Mouse (Mus musculus): ENCODE measurements around the gene Tada2b. TPM values are rescaled to one million over a fixed set of nuclear protein-coding genes. Genes with fewer than 3 reads are reported as not detected.

Gene Tada2b
- polyA plus RNA-seq, 1 experiment from 2014 or later = 1.2 TPM

DNA sequence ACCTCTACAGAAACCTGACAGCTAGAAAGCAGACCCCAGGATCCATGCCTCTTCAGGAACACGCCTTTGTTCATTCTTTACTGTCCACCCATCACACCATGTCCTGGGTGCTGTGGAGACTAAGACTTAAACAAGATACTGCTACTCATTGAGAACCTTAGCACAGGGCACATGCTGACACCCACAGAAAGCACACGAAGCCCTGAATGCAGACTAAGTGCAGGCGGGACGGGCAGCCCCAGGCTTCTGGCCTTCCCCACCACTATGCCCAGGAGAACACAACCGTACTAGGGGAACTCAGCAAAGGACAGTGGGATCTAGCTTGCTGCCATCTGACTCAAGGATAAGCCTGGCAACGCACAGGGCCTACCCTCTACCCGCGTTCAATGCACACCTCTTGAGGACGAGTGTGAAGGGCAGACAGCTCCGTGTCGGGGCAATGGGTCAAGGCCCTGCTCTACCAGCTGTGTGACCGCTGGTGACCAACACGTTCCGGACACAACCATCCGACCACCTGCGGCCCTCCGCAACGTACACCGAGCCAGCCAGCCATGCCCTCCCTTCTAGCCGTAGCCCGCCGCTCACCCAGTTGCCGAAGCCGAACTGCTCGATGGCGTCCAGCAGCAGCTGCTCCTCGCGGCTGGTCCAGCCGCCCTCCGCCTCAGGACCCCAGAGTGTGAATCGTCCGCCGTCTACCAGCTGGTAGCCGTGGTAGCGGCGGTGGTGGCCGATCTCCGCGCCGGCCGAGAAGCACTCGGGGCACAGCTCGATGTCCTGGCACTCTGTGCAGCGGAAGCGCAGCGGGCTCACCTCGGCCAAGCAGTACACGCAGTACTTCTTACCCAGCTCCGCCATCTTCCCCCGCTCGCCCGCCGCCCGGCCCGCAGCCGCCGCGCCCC is 633 bp downstream of the Tada2b start:
- Histone ChIP-seq H3K36me3 (replicated peaks; ENCODE audit: insufficient read depth, low read length) (no peaks in the 10 kb centered on the region), H3K4me2 (ENCODE audit: low read depth, low read length) (peak overlapping the region; percentile 94), H3K9ac (replicated peaks) (peak overlapping the region; percentile 93), H3K27me3 (ENCODE audit: insufficient read depth, low read length) (peaks cover 13% of the 10 kb centered on the region), H3K4me3 (ENCODE audit: low read depth, low read length) (peak overlapping the region; percentile 81), H3K9me3 (ENCODE audit: low read length) (no peaks in the 10 kb centered on the region), H3K4me1 (ENCODE audit: insufficient read depth) (peaks cover 47% of the 10 kb centered on the region), H3K27ac (ENCODE audit: low read depth) (peak overlapping the region; percentile 88)
- ATAC-seq (no peak), DNase-seq (peak; percentile 66)
- WGBS (ENCODE audit: insufficient replicate concordance) = 4% methylated on average over 53 of the region's 58 CpGs
- no peak for TF ChIP-seq EP300 (IDR thresholded peaks at IDR 0.05; ENCODE audit: low read depth)
- TF ChIP-seq CTCF (IDR thresholded peaks at IDR 0.05; ENCODE audit: low read depth) = no peak

- Histone ChIP-seq H3K4me1 (ENCODE audit: insufficient read depth) (peaks cover 51% of the 10 kb centered on the region), H3K9ac (replicated peaks) (no peak overlapping the region), H3K4me2 (ENCODE audit: low read depth, low read length) (no peak overlapping the region), H3K36me3 (replicated peaks; ENCODE audit: insufficient read depth, low read length) (no peaks in the 10 kb centered on the region), H3K27me3 (ENCODE audit: insufficient read depth, low read length) (peaks cover 13% of the 10 kb centered on the region), H3K4me3 (ENCODE audit: low read depth, low read length) (no peak overlapping the region), H3K9me3 (ENCODE audit: low read length) (no peaks in the 10 kb centered on the region), H3K27ac (ENCODE audit: low read depth) (no peak overlapping the region)
- DNase-seq (no peak), ATAC-seq (no peak)
- WGBS (ENCODE audit: insufficient replicate concordance) = 67% methylated on average over 1 of the region's 1 CpGs
- no peak for TF ChIP-seq EP300 (IDR thresholded peaks at IDR 0.05; ENCODE audit: low read depth)
- TF ChIP-seq CTCF (IDR thresholded peaks at IDR 0.05; ENCODE audit: low read depth) = peak; percentile 49
Measured at GRCm38 (mm10) chr5:36481114-36481513, 3.0 kb downstream of the Tada2b start.

DNA sequence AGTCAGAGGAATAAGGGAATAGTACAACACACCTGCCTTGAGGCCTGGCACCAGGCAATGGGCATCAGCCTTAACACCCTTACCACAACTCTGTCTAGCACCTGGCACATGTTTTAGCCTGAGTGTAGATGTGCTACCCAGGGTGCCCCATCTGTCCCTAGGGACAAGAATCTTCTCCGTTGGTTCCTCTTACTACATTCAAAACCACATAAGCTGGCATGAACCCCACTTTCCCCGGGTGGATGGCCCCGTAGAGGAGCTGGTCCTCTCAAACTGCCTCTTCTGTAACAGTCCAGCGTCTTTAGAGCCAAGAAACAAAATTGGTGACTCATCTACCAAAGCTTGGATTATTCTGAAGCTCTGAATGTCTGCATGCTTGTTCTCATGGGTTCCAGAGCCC is 3.7 kb downstream of the Tada2b start:
- Histone ChIP-seq H3K27me3 (ENCODE audit: insufficient read depth, low read length) (peaks cover 6% of the 10 kb centered on the region), H3K36me3 (replicated peaks; ENCODE audit: insufficient read depth, low read length) (peaks cover 3% of the 10 kb centered on the region; the same call in 1 of the 2 replicates), H3K9me3 (ENCODE audit: low read length) (no peaks in the 10 kb centered on the region), H3K27ac (ENCODE audit: low read depth) (no peak overlapping the region), H3K4me1 (ENCODE audit: insufficient read depth) (peaks cover 50% of the 10 kb centered on the region), H3K4me3 (ENCODE audit: low read depth, low read length) (no peak overlapping the region), H3K4me2 (ENCODE audit: low read depth, low read length) (no peak overlapping the region), H3K9ac (replicated peaks) (no peak overlapping the region)
- no peak for ATAC-seq
- no peak for DNase-seq
- TF ChIP-seq EP300 (IDR thresholded peaks at IDR 0.05; ENCODE audit: low read depth) (no peak), CTCF (IDR thresholded peaks at IDR 0.05; ENCODE audit: low read depth) (no peak)
- 69% methylated on average over 4 of the region's 4 CpGs for WGBS (ENCODE audit: insufficient replicate concordance)

- H3K9me3 ChIP-seq (ENCODE audit: low read length) = no peaks in the 10 kb centered on the region
- H3K4me2 ChIP-seq (ENCODE audit: low read depth, low read length) = no peak overlapping the region
- 53% methylated on average over 2 of the region's 2 CpGs for WGBS (ENCODE audit: insufficient replicate concordance)
- H3K4me1 ChIP-seq (ENCODE audit: insufficient read depth) = peaks cover 44% of the 10 kb centered on the region
- H3K4me3 ChIP-seq (ENCODE audit: low read depth, low read length) = no peak overlapping the region
- no peak overlapping the region for H3K27ac ChIP-seq (ENCODE audit: low read depth)
- no peak for TF ChIP-seq EP300 (IDR thresholded peaks at IDR 0.05; ENCODE audit: low read depth)
- no peak for TF ChIP-seq CTCF (IDR thresholded peaks at IDR 0.05; ENCODE audit: low read depth)
- H3K9ac ChIP-seq (replicated peaks) = no peak overlapping the region
- no peaks in the 10 kb centered on the region; the same call in 1 of the 2 replicates for H3K27me3 ChIP-seq (ENCODE audit: insufficient read depth, low read length)
- DNase-seq = no peak
- peaks cover 7% of the 10 kb centered on the region; the same call in 1 of the 2 replicates for H3K36me3 ChIP-seq (replicated peaks; ENCODE audit: insufficient read depth, low read length)
- ATAC-seq = no peak
Measured at GRCm38 (mm10) chr5:36479735-36480134, 4.3 kb downstream of the Tada2b start.

- no peak overlapping the region for H3K27ac ChIP-seq (ENCODE audit: low read depth)
- DNase-seq (no peak), ATAC-seq (no peak)
- TF ChIP-seq CTCF (IDR thresholded peaks at IDR 0.05; ENCODE audit: low read depth) (no peak), EP300 (IDR thresholded peaks at IDR 0.05; ENCODE audit: low read depth) (no peak)
- H3K9me3 ChIP-seq (ENCODE audit: low read length) = no peaks in the 10 kb centered on the region
- no peak overlapping the region for H3K4me3 ChIP-seq (ENCODE audit: low read depth, low read length)
- peaks cover 7% of the 10 kb centered on the region; the same call in 1 of the 2 replicates for H3K36me3 ChIP-seq (replicated peaks; ENCODE audit: insufficient read depth, low read length)
- H3K9ac ChIP-seq (replicated peaks) = no peak overlapping the region
- no peak overlapping the region for H3K4me2 ChIP-seq (ENCODE audit: low read depth, low read length)
- no peaks in the 10 kb centered on the region for H3K27me3 ChIP-seq (ENCODE audit: insufficient read depth, low read length)
- 58% methylated on average over 6 of the region's 6 CpGs for WGBS (ENCODE audit: insufficient replicate concordance)
- H3K4me1 ChIP-seq (ENCODE audit: insufficient read depth) = peaks cover 41% of the 10 kb centered on the region
Measured at GRCm38 (mm10) chr5:36478540-36479420, 5.3 kb downstream of the Tada2b start.

- 60% methylated on average over 3 of the region's 3 CpGs for WGBS (ENCODE audit: insufficient replicate concordance)
Measured at GRCm38 (mm10) chr5:36477486-36477885, 6.6 kb downstream of the Tada2b start.

More at GRCm38 (mm10) chr5:36477486-36477885, 6.6 kb downstream of the Tada2b start:
- H3K27ac ChIP-seq (ENCODE audit: low read depth) = no peak overlapping the region
- H3K4me1 ChIP-seq (ENCODE audit: insufficient read depth) = peaks cover 31% of the 10 kb centered on the region
- no peaks in the 10 kb centered on the region for H3K27me3 ChIP-seq (ENCODE audit: insufficient read depth, low read length)
- H3K9me3 ChIP-seq (ENCODE audit: low read length) = no peaks in the 10 kb centered on the region
- H3K4me2 ChIP-seq (ENCODE audit: low read depth, low read length) = no peak overlapping the region
- DNase-seq = no peak
- H3K9ac ChIP-seq (replicated peaks) = no peak overlapping the region
- H3K36me3 ChIP-seq (replicated peaks; ENCODE audit: insufficient read depth, low read length) = peaks cover 17% of the 10 kb centered on the region
- no peak overlapping the region for H3K4me3 ChIP-seq (ENCODE audit: low read depth, low read length)
- TF ChIP-seq CTCF (IDR thresholded peaks at IDR 0.05; ENCODE audit: low read depth) = no peak
- TF ChIP-seq EP300 (IDR thresholded peaks at IDR 0.05; ENCODE audit: low read depth) = no peak
- no peak for ATAC-seq
